Mouse (Mus musculus): ENCODE measurements around the gene Pitpnc1.

Pitpnc1 gene

DNA sequence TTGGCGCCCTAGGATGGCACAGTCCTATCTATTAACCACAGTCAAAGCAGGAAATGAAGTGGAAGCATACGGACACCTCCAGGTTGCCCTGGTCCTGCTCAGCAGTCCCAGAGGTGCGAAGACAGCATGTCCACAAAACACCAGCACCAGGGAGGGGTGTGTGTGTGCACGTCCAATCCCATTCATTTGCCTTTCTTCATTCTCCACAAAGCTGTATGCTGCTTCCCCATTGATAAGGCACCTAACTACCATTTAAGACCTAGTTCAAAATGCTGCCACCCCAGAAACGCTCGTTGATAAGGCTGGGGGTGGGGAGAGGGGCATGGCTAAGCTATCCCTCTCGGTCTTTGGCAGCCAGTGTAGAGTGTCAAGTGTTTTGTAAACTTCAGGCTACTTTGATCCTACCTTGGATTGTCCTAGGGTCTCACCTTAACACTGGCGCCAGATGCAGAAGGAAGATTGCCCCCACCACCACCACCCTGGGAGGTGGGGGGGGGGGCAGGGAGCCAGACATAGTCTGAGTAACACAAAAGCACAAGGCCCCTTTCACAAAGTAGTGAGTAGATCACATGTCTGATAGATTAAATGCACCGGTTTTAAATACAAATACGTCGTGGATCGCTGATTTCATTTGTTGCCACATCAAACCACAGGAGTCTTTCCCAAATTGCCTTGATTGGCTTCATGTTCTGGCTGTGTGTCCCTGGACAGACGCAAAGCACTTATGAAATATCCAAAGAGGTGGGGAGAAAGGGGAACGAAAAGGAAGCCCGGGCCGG is 2.1 kb downstream of the Pitpnc1 start:
- no peak for DNase-seq (ENCODE audit: low spot score in 2 of 2)

DNA sequence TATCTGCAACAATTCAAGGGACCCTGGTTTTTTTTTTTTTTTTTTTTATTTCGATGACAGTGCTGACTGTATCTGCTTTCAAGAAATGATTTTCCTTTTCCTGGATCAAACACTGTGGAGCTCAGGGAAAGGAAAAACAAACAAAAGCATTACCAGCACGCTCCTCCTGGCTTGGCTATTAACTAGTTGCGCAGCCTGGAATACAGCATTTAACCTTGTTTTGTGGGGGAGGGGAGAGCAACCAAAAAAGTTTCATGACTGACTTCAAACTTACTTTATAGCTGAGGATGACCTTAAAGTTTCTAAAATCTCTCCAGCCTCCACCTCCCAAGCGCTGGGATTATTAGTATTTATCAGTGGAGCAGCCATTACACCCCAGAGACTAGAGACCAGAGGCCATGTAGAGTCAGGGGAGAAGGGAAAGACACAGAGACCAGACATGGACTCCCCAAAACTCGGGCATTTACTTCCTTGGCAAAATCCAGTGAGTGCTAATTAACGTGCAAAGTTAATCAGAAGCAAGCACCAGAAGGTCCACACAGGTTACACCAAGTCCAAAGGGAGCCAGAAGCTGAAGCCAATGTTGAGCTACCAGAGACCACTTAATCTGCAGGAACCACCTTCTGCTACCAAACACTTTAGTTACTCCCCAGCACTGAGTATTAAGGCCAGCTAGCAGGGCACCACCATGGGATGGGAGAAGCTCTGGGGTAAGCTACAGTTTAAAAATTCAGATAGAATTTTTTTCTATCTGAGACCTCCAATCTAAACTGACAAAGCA is 3.7 kb downstream of the Pitpnc1 start:
- no peak for DNase-seq (ENCODE audit: low spot score in 2 of 2)

DNA sequence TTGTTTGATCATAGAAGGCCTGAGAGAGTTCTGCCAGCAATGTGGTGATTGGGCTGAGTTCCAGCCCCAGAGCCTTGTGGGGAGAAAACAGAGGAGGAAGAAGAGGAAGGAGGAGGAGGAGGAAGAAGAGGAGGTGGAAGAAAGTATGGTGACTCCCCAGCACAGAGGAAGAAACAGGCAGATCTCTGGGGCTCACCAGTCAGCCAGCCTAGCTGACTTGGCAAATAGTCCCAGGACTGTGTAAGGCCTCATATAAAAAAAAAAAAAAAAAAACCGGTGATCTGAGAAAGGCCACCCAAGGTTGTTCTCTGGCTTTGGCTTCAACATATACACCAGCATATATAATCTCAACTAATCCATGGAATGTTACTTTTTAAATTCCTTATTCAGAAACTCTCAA is 4.5 kb downstream of the Pitpnc1 start:
- DNase-seq (ENCODE audit: low spot score in 2 of 2) = no peak

DNA sequence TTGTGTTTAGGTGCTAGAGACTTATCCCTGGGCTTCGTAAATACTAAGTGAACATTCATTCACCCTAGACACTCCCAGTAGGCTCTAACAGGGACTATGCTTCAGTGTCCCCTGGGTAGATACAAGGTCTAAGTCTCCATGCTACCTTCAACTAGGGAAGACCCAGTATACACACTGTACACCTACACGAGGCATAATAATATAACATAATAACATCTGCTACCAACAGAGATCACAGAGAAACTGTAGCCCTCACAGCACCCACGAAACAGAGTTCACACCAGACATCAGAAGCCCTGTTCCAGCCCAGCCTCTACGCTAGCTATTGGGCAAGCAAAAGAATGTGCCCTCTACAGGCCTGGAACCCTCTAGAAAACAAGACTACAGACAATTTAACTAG is 5.5 kb downstream of the Pitpnc1 start:
- DNase-seq (ENCODE audit: low spot score in 2 of 2) = no peak

DNA sequence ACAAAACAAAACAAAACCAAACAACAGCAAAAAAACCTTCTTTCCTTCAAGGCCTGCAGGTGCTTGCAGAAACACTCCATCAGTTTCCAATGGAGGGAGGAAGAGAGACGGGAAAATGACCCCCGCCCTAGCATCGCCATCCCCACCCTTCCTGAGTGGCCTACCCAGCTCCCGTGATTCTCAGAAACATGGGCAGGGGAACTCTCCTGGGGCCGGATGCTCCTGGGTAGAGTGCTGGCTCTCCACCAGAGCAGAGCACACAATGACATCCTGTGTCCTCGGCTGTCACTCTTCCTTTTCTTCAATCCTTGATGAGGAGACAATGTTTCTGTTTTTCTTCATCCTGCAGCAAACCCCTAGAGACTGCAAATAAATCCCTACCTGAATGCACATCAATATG is 6.4 kb downstream of the Pitpnc1 start:
- DNase-seq (ENCODE audit: low spot score in 2 of 2) = no peak

DNA sequence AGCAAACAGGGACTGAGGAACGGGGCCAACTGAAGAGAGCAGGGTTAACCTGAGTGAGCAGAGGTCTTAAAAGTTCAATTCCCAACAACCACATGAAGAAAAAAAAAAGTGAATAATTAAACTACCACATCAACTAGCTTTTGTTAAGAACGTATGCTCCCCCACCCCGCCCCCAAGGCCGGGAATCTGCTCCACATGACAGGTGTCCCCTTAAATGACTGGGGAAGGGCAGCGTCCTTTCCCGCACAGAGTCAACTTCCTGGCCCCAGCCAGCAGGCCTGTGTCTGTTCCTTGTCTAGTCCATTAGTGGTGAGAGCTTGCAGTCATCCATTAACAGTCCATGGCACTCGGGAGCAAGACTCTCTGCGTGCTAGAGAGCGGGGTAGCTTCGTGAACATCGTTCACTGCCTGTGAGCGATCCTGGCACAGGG is 7.2 kb downstream of the Pitpnc1 start:
- no peak for DNase-seq (ENCODE audit: low spot score in 2 of 2)

DNA sequence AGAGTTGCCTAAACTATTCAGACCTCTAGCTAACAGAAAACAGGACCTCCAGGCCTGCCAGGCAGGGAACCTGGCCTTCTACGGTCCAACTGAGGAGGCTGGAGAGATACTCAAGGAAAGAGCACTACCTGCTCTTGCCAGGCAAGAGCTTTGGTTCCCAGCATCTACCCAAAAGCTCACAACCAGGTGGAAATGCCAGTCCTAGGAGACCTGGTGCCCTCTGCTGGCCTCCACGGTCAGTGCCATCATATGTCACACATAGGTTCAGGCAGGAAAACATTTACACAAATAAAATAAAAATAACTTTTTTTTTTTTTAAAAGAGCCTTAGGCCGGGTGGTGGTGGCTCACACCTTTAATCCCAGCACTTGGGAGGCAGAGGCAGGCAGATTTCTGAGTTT is 8.0 kb downstream of the Pitpnc1 start:
- DNase-seq (ENCODE audit: low spot score in 2 of 2) = no peak

DNA sequence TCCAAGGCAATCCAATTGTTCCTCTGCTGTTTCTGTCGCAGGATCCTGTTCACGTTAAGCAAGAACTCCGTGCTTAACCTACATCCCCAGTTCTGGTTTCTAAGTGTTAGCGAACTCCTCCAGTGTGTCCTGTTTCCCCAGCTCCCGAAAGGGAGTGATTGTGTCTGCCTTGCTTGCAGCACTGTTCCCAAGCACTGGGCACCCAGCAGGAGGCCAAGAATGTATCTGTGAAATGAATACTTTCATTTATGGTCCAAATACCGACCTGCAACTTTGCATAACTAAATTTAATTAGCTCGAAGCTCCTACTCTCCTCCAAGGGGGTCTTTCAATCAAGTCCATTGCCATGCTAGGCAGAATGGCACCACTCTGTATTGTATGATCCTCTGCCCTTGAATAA is 10.7 kb downstream of the Pitpnc1 start:
- no peak for DNase-seq (ENCODE audit: low spot score in 2 of 2)

DNA sequence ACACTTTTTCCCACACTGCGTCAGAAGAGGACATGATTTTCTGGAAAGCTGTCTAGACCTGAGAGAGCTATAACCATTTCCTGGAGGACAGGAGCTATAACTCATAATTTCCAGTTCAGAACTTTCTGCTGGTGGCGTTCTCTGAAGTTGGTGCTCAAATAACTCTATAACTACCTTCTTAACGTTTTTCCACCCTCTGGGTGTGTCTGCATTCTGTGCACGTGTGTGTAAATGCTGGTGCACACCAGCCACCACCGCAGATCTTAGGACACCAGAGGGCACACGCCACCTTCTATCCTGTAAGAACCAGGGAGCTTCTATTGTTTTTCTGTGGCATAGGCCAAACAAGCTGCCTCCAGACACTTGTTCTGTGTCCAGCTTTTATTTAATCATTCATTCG is 11.5 kb downstream of the Pitpnc1 start:
- no peak for DNase-seq (ENCODE audit: low spot score in 2 of 2)

DNA sequence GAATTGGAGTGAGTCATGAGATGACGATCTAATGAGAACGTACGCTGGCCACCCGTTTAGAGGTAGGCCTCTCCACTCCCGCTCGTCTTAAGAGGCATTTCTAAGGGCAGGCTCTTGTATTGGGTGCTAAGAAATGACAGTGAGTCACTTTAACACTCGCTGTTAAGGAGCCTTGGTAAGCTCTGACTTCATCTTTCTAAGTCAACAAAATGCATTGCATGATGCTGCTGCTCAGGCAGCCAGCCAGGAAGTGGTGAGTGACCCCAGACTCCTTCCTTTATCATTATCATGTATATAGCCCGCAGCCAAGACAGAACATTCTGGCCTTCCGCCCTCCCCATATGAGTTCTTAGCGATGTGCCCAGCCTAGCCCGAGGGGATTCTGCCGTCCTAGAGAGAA is 12.2 kb downstream of the Pitpnc1 start:
- no peak for DNase-seq (ENCODE audit: low spot score in 2 of 2)

DNA sequence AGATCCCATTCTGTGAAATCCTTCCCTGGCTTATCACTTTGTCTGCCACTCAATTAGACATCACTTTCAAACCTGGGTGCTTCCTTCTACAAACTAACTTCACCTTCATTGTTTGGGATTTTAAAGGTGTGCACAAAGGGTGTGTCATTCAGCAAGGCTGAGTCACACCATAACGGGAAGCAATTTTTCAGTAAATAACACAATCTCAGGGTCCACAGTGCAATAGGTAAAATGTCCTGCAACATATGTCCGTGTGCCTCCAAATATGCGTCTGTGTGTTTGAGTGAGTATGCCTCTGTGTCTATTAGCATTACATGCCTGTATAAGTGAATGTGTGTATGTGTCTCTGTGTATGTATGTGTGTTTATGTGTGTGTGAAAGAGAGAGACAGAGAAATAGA is 13.2 kb downstream of the Pitpnc1 start:
- DNase-seq (ENCODE audit: low spot score in 2 of 2) = no peak

DNA sequence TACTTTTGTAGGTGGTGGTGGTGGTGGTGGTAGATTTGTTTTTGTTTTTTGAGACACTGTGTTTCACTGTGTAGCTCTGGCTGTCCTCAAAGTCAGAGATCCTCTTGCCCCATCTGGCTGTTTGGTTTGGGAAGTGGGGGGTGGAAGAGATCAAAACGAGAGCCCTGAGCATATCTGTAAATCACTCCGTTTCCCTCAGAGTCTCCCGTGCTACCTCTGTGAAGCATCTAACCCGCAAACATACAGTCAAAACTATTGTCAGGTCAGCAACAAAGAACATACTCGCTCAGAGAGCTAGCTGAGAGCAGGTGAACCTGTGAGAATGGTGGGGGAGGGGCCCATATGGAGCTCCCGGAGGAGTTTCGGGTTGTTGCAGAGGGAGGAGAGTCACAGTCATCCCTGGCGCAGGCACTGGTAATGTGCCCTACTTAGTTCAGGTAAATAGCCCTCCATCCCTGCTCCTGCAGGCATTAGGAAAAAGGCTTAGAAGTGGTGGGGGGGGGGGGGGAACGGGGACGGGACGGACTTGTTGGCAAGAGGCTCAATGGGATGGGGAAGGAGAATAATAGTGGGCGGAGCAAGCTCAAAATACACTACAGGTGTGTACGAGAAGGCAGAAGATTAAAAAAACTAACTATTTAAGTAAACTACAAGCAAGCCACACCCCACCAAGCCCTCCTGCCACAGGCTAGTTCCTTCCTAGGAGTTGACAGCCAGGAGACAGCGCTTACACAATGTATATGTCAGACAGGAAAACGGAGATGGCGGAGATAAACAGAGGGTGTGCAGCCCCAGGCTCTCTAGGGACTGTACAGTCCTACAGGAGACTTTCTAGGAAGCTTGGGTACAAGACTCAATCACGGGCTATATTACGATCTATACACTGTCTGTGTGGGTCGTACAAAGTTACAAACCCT is 15.7 kb downstream of the Pitpnc1 start:
- no peak for DNase-seq (ENCODE audit: low spot score in 2 of 2)

DNA sequence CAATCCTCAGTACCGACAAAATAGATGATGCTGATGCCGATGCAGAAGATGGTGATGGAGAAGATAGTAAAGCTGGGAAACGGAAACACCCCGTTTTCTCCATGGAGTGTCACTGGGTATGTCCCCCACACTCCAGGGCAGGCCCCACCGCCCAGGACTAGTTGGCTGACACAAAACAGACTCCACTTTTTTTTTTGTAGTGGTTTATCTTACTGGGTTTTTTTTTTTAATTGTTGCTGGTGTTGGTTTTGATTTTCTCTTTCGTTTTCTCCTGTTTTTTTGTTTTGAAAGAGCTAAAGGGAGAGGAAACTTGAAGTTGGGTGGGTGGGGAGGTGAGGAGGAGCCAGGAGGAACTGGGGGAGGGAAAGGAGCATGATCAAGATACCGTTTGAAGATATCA is 18.4 kb downstream of the Pitpnc1 start:
- no peak for DNase-seq (ENCODE audit: low spot score in 2 of 2)

DNA sequence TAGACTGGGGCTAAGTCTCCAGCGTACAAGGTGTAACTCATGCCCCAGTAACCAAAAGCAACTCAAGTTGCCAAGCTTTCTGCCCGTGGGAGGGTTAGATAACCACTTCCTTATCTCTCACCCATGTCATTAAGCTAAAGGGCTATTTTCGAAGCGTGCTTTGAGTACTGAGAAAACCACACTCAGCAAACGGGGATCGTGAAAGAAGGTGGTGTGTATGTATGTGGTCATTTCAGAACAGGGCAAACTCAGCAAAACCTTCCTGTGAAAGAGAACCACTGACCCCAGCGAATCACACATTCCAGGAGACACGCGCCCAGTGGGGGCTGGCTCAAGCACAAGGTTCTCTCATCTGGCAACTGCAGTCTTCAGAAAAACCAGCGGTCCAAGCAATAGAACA is 19.4 kb downstream of the Pitpnc1 start:
- DNase-seq (ENCODE audit: low spot score in 2 of 2) = no peak

DNA sequence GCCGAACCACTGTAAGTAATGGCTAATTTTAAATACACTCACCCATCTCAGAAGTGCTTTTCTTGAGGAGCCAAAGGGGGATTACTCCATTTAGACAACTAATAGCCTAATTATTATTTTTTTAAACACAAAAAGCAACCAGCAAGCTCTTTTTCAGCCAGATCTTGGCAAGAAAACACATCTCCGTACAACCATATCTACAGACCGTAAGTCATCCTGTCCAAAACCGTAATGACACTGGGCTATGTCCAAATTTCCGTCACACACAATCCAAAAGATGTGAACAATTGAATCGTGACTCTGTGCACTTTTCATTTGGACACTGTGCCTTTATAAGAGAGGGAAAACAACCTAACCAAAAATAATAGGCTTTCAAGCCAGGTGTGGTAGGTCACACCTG is 20.4 kb downstream of the Pitpnc1 start:
- no peak for DNase-seq (ENCODE audit: low spot score in 2 of 2)

DNA sequence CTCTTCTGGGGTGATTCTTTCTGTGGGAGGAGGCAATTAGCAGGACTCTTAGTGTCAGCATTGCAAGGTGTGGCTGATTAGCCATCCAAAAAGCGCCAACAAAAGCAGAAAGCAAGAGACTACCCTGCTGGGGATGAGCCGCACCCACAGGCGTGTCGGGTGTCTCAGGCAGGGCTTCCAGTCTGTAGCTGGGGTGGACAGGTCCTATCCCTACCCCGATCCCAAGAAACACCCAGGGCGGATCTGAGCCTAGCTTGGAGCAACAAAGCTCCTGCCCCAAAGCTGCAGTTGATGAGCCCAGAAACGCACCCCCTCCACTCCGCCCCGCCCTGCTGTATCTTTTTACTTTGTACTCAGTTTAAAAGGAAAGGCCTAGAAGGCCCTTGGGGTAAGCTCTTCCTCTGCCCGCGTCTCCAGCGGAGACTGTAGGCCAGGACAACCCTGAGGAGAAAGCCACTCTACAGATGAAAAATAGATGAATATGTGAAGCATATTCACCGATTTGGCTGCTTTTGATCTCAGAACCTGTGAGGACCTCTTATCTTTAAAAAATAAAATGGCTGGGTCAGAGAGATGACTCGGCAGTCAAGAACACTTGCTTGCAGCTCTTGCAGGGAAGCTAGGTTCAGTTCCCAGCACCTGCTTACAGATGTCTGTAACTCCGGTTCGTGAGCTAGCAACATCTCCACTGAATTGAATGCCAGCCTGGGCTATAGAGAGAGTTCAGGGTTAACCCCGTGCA is 21.2 kb downstream of the Pitpnc1 start:
- DNase-seq (ENCODE audit: low spot score in 2 of 2) = no peak

DNA sequence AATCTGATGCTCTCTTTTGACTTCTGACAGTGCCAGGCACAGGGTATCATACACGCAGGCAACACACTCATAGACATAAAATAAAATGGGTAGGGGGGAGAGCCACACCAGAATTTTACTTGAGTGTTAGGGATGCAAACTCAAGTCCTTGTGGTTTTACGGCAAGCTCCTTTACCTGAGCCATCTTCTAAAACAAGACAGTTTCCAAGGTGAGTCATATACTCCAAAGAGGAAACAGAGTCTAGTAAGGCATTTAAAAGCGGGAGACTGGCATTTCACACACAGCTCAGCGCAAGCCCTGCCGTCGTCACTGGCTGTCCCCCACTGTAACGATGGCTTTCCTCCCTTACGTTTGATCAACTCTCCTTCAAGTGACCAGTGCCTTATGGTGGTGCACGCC is 22.6 kb downstream of the Pitpnc1 start:
- DNase-seq (ENCODE audit: low spot score in 2 of 2) = no peak

DNA sequence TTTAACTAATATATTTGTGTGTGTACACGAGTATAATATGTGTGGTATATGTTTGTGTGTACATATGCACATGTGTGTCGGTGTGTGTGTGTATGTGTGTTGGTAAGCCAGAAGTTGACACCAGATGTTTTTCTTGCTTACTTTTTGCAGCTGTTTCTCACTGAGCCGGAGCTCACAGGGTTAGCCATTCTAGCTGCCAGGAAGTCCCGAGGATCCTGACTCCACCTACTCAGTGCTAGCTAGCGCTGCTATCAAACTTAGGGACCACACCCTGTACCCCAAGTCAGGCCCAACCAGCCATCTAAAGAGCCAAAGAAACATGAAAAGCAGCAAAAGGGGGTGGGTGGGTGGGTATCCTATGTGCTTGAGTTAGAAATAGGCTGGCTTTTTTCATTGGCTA is 23.1 kb downstream of the Pitpnc1 start:
- no peak for DNase-seq (ENCODE audit: low spot score in 2 of 2)

DNA sequence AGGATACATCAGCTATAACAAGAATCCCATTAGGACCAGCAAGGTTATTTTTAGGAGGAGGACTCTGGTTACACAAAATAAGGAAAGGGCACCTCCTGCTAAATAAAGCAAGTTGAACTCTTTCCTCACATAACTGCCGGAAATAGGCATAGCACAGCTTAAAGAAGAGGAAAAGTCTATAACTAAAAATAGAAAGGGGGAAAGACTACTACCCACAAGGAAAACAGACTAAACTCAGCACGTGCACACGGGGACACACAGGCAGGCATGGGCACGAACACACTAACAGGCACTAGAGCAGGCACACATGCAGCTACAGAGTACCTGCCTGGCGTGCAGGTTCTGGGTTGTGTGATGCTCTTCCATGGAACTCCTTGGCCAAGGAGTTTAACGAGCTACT is 23.8 kb downstream of the Pitpnc1 start:
- DNase-seq (ENCODE audit: low spot score in 2 of 2) = no peak

DNA sequence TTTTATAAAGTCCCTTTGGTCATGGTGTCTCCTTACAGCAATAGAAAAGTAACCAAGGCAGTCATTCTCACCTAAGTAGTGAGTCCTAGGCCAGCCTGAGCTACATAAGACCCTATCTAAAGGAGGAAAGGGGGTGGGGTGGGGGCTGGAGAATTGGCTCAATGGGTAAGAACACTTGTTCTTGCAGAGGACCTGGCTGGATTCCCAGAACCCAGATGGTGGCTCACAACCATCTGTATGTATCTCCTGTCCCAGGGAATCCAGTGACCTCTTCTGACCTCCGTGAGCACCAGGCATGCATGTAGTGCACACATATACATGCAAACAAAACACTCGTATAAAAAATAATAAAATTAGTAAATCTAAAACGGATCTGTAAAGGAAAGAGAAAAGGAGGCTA is 24.8 kb downstream of the Pitpnc1 start:
- no peak for DNase-seq (ENCODE audit: low spot score in 2 of 2)

Data from right cerebral cortex, postnatal 36 days (tissue).